Mouse (Mus musculus) heart, postnatal 0 days (tissue): ENCODE data around the gene Igsf9b. TPM values are rescaled to one million over a fixed set of nuclear protein-coding genes. Genes with fewer than 3 reads are reported as not detected.
A peak's percentile ranks its signal among the peaks of the same experiment; 100 is the strongest.

Experiments
- ATAC-seq: fragments of 200-750 bp; cut with Nextera tagmentation; 2 replicates; pipeline ENCODE4 v1.8.0; 2017; ENCODE audit warnings: low read depth, moderate number of reproducible peaks, moderate library complexity; ENCODE audit not compliant: insufficient read depth
- DNase-seq: peaks from one replicate; pipeline ENCODE4 v3.0.0-alpha.2; 2016; ENCODE audit warnings: low spot score
- H3K27ac ChIP-seq: fragments of 300-500 bp; sonication (generic); 2 replicates; pipeline ENCODE4 v1.5.1; 2014; ENCODE audit warnings: low read depth, mild to moderate bottlenecking
- H3K27me3 ChIP-seq: fragments of 300-500 bp; sonication (generic); 2 replicates; pipeline ENCODE4 v1.6.1; 2014; ENCODE audit warnings: low read length, mixed read lengths; ENCODE audit not compliant: control insufficient read depth, insufficient read depth
- H3K36me3 ChIP-seq: fragments of 300-500 bp; sonication (generic); replicated peaks from 2 replicates; pipeline ENCODE4 v1.6.1; 2014; ENCODE audit warnings: low read length, mixed read lengths; ENCODE audit not compliant: control insufficient read depth, insufficient read depth
- H3K4me1 ChIP-seq: fragments of 300-500 bp; sonication (generic); 2 replicates; pipeline ENCODE4 v1.6.1; 2014; ENCODE audit warnings: antibody characterized with exemption; ENCODE audit not compliant: control insufficient read depth, insufficient read depth
- H3K4me2 ChIP-seq: fragments of 300-500 bp; sonication (generic); 2 replicates; pipeline ENCODE4 v1.6.1; 2014; ENCODE audit warnings: low read depth, mild to moderate bottlenecking, low read length, moderate library complexity
- H3K4me3 ChIP-seq: fragments of 300-500 bp; sonication (generic); 2 replicates; pipeline ENCODE4 v1.5.1; 2014; ENCODE audit warnings: low read depth, low read length
- H3K9ac ChIP-seq: fragments of 300-500 bp; sonication (generic); replicated peaks from 2 replicates; pipeline ENCODE4 v1.6.1; 2014; ENCODE audit warnings: low read depth, low read length, mixed read lengths
- H3K9me3 ChIP-seq: fragments of 300-500 bp; sonication (generic); replicated peaks from 2 replicates; pipeline ENCODE4 v1.6.1; 2016; ENCODE audit warnings: low read length; ENCODE audit not compliant: control insufficient read depth
- CTCF ChIP-seq: IDR thresholded peaks from 2 replicates; pipeline ENCODE4 v1.5.1; 2016; ENCODE audit warnings: antibody characterized with exemption, control low read depth, low read depth
- EP300 ChIP-seq: IDR thresholded peaks from 2 replicates; pipeline ENCODE4 v1.6.1; 2016; ENCODE audit warnings: antibody characterized with exemption, low read depth
- WGBS: fragments of 180-500 bp; shearing (Covaris S2); extraction: QIAGEN DNeasy Blood & Tissue Kit; methylation state at CpG from one replicate; pipeline ENCODE4 v1.1.7; 2014; 5-methylcytosine and 5-hydroxymethylcytosine counted together
- polyA plus RNA-seq: library from polyadenylated mRNA; unstranded; fragments of >200 nt; fragmentation: Nextera tagmentation; extraction: Ambion mirVana; gene quantifications from 2 replicates; pipeline ENCODE4 v1.2.1, GENCODE M21; 2015
- total RNA-seq: library from RNA; depleted of rRNA; stranded (reverse); fragments of >200 nt; gene quantifications from 2 replicates; pipeline ENCODE4 v1.2.3, GENCODE M21; 2014; ENCODE audit warnings: low replicate concordance

Gene Igsf9b
- total and polyA plus RNA-seq, 2 experiments from 2014 or later, result 2.8 to 6.0 TPM

- Histone ChIP-seq H3K4me3 (no peak overlapping the region), H3K36me3 (no peaks in the 10 kb centered on the region), H3K4me1 (peaks cover 6% of the 10 kb centered on the region), H3K27me3 (no peaks in the 10 kb centered on the region; the same call in 1 of the 2 replicates), H3K4me2 (0 out of 2 replicates have a peak overlapping the region, but pooled peaks have one; percentile 25), H3K9ac (no peak overlapping the region), H3K27ac (no peak overlapping the region), H3K9me3 (no peaks in the 10 kb centered on the region)
- 20% methylated on average over 7 of the region's 7 CpGs for WGBS
- ATAC-seq, result peak; percentile 70
- DNase-seq, result peak; percentile 78
- TF ChIP-seq CTCF (no peak), EP300 (no peak)
These were observed 9.3 kb upstream of the Igsf9b start for GRCm38 (mm10) chr9:27289543-27290308.

- Histone ChIP-seq H3K4me2 (no peak overlapping the region), H3K27me3 (no peaks in the 10 kb centered on the region; the same call in 1 of the 2 replicates), H3K9ac (no peak overlapping the region), H3K9me3 (no peaks in the 10 kb centered on the region), H3K36me3 (no peaks in the 10 kb centered on the region), H3K27ac (no peak overlapping the region), H3K4me3 (no peak overlapping the region), H3K4me1 (peaks cover 12% of the 10 kb centered on the region)
- no peak for DNase-seq
- ATAC-seq, result no peak
- TF ChIP-seq EP300 (no peak), CTCF (no peak)
- 50% methylated on average over 4 of the region's 4 CpGs for WGBS
These were observed 4.6 kb upstream of the Igsf9b start for GRCm38 (mm10) chr9:27294380-27294779.

GRCm38 (mm10) chr9:27299286-27300187 lies 533 bp downstream of the Igsf9b start:
- no peak for DNase-seq
- Histone ChIP-seq H3K4me2 (peak overlapping the region; percentile 76), H3K4me3 (peak overlapping the region; percentile 57), H3K27ac (no peak overlapping the region; the same call in 1 of the 2 replicates), H3K4me1 (peaks cover 17% of the 10 kb centered on the region; the same call in 1 of the 2 replicates), H3K27me3 (peaks cover 13% of the 10 kb centered on the region; the same call in 1 of the 2 replicates), H3K9ac (peak overlapping the region; percentile 16; the same call in 1 of the 2 replicates), H3K36me3 (no peaks in the 10 kb centered on the region), H3K9me3 (no peaks in the 10 kb centered on the region)
- no peak for ATAC-seq
- WGBS, result under 1% methylated on average over 66 of the region's 68 CpGs
- no peak for TF ChIP-seq CTCF
- no peak for TF ChIP-seq EP300

GRCm38 (mm10) chr9:27300188-27300691 lies 1.2 kb downstream of the Igsf9b start:
- H3K9ac ChIP-seq, result peak overlapping the region; percentile 16; the same call in 1 of the 2 replicates

GRCm38 (mm10) chr9:27300698-27301097 lies 1.7 kb downstream of the Igsf9b start:
- TF ChIP-seq EP300, result no peak
- TF ChIP-seq CTCF, result no peak
- H3K27me3 ChIP-seq, result peaks cover 13% of the 10 kb centered on the region; the same call in 1 of the 2 replicates
- H3K27ac ChIP-seq, result no peak overlapping the region
- H3K4me3 ChIP-seq, result peak overlapping the region; percentile 57
- WGBS, result 31% methylated on average over 4 of the region's 4 CpGs
- H3K36me3 ChIP-seq, result no peaks in the 10 kb centered on the region
- H3K9me3 ChIP-seq, result no peaks in the 10 kb centered on the region
- ATAC-seq, result no peak
- H3K4me1 ChIP-seq, result peaks cover 26% of the 10 kb centered on the region; the same call in 1 of the 2 replicates
- DNase-seq, result no peak
- no peak overlapping the region for H3K9ac ChIP-seq
- H3K4me2 ChIP-seq, result peak overlapping the region; percentile 76

More at GRCm38 (mm10) chr9:27300188-27300691, 1.2 kb downstream of the Igsf9b start:
- under 1% methylated on average over 32 of the region's 32 CpGs for WGBS
- no peak for TF ChIP-seq EP300
- TF ChIP-seq CTCF, result no peak
- peak overlapping the region; percentile 76 for H3K4me2 ChIP-seq
- no peak for DNase-seq
- H3K27me3 ChIP-seq, result peaks cover 13% of the 10 kb centered on the region; the same call in 1 of the 2 replicates
- H3K4me3 ChIP-seq, result peak overlapping the region; percentile 57
- no peaks in the 10 kb centered on the region for H3K36me3 ChIP-seq
- peaks cover 24% of the 10 kb centered on the region; the same call in 1 of the 2 replicates for H3K4me1 ChIP-seq
- no peaks in the 10 kb centered on the region for H3K9me3 ChIP-seq
- ATAC-seq, result no peak
- H3K27ac ChIP-seq, result no peak overlapping the region
